Mouse (Mus musculus) kidney, adult 2 months (tissue): ENCODE data around the gene Nhsl1.
"Not testable (repeated sequence)": the region's sequence is repeated elsewhere in the genome, so short reads cannot be mapped to it uniquely, and the experiment has no call there.

Source experiments
- CTCF ChIP-seq: fragments of 200-500 bp; conservative IDR thresholded peaks from 2 replicates; pipeline ENCODE4 v1.5.1; 2011; ENCODE audit warnings: low read depth, mild to moderate bottlenecking, control low read depth, low read length, moderate library complexity, mixed read lengths; ENCODE audit not compliant: insufficient read depth, insufficient read length
- POLR2A ChIP-seq: fragments of 200-500 bp; IDR thresholded peaks from one replicate; pipeline ENCODE4 v1.6.1; 2011; ENCODE audit warnings: low read depth, low read length, control low read depth

DNA sequence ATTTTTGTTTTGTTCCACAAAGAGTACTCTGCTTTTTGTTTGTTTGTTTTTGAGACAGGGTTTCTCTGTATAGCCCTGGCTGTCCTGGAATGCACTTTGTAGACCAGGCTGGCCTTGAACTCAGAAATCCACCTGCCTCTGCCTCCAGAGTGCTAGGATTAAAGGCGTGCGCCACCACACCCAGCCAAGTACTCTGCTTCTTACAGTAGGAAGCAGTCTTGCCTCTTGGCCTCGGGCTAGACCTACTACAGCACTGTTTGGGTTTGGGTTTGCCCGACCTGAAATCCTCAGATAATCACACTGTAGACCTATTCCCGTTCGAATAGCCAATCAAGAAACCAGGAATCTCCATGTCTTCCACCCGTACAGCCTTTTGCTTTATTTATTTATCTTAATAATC lies 130.1 kb downstream of the Nhsl1 start:
- TF ChIP-seq CTCF, POLR2A: not testable (repeated sequence)
